Mouse (Mus musculus) erythroblast, embryonic 14.5 days (primary cell): ENCODE results near the gene Wdr1.

ENCODE experiments used
- GATA1 ChIP-seq: IDR thresholded peaks from 2 replicates; pipeline ENCODE4 v1.6.1; 2012; ENCODE audit warnings: low read length, inconsistent platforms, mixed read lengths
- TAL1 ChIP-seq: IDR thresholded peaks from 3 replicates; pipeline ENCODE4 v1.6.1; 2012; ENCODE audit warnings: low read length, inconsistent platforms, mixed read lengths

GRCm38 (mm10) chr5:38537845-38538244 is 25.2 kb downstream of the Wdr1 start:
- TF ChIP-seq GATA1: no peak
- no peak for TF ChIP-seq TAL1
